ENCODE assay signal across 32 mouse cellular contexts in the genomic region with DNA sequence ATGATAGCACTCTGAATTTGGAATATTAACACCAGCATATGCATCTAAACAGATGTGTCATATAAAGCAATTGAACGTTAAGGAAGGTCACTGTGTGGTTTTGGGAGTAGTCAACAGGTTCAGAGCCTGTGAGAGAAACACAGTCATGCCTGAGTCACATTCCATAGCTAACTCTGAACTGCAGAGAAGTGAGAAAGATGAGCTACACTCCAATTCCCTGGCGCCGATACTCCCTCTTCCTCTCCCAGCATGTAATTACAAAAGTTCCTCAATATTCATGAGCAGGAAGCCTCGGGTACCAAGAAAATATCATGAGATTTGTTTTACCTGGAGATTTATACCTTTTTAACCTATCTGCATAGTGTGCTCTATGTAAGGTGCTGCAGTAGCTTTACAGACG.
"Had no signal": no experiment of that assay in that cellular context is flagged by ENCODE, and none has a peak within 500 bp of the region (broad histone marks: within the 10 kb centered on the region; RNA-seq: fewer than 3 reads in every experiment).

No protein-coding gene starts in this region.

- H3K27me3 ChIP-seq: limb, embryonic 12.5 days; limb, embryonic 13.5 days; limb, embryonic 15.5 days; liver, embryonic 12.5 days; liver, embryonic 13.5 days; liver, embryonic 15.5 days; lung, embryonic 15.5 days; megakaryocyte, embryonic 14.5 days; midbrain, embryonic 12.5 days; midbrain, embryonic 13.5 days; midbrain, embryonic 15.5 days; neural tube, embryonic 12.5 days; neural tube, embryonic 13.5 days had no signal

- H3K27ac ChIP-seq: limb, embryonic 10.5 days; limb, embryonic 12.5 days; limb, embryonic 13.5 days; limb, embryonic 15.5 days; liver, embryonic 12.5 days; liver, embryonic 13.5 days; liver, embryonic 14.5 days; liver, embryonic 15.5 days; lung, embryonic 15.5 days; macrophage; midbrain, embryonic 10.5 days; midbrain, embryonic 12.5 days; midbrain, embryonic 13.5 days; midbrain, embryonic 15.5 days; neural tube, embryonic 12.5 days; neural tube, embryonic 13.5 days had no signal

- ATAC-seq: liver, embryonic 12.5 days; liver, postnatal 0 days; lung, postnatal 0 days; midbrain, embryonic 13.5 days; midbrain, embryonic 15.5 days had no signal

- H3K4me3 ChIP-seq: limb, embryonic 10.5 days; limb, embryonic 12.5 days; limb, embryonic 13.5 days; limb, embryonic 15.5 days; liver, embryonic 12.5 days; liver, embryonic 13.5 days; liver, embryonic 15.5 days; lung, embryonic 15.5 days; megakaryocyte, embryonic 14.5 days; midbrain, embryonic 10.5 days; midbrain, embryonic 12.5 days; midbrain, embryonic 13.5 days; midbrain, embryonic 15.5 days; myocyte; neural tube, embryonic 12.5 days; neural tube, embryonic 13.5 days had no signal

- H3K9me3 ChIP-seq: limb, embryonic 10.5 days; limb, embryonic 12.5 days; limb, embryonic 13.5 days; limb, embryonic 15.5 days; liver, embryonic 12.5 days; liver, embryonic 13.5 days; liver, embryonic 15.5 days; lung, embryonic 15.5 days; megakaryocyte, embryonic 14.5 days; midbrain, embryonic 10.5 days; midbrain, embryonic 12.5 days; midbrain, embryonic 13.5 days; midbrain, embryonic 15.5 days; neural tube, embryonic 12.5 days; neural tube, embryonic 13.5 days had no signal

- H3K4me2 ChIP-seq: limb, embryonic 12.5 days; limb, embryonic 13.5 days; limb, embryonic 15.5 days; liver, embryonic 11.5 days; liver, embryonic 12.5 days; liver, embryonic 13.5 days; liver, embryonic 15.5 days; lung, embryonic 14.5 days; lung, embryonic 15.5 days; midbrain, embryonic 11.5 days; midbrain, embryonic 12.5 days; midbrain, embryonic 13.5 days; midbrain, embryonic 15.5 days; neural tube, embryonic 12.5 days; neural tube, embryonic 13.5 days had no signal

- H3K9ac ChIP-seq: limb, embryonic 12.5 days; limb, embryonic 13.5 days; limb, embryonic 15.5 days; liver, embryonic 12.5 days; liver, embryonic 13.5 days; liver, embryonic 14.5 days; liver, embryonic 15.5 days; liver, postnatal 0 days; lung, embryonic 14.5 days; lung, embryonic 15.5 days; midbrain, embryonic 12.5 days; midbrain, embryonic 13.5 days; midbrain, embryonic 15.5 days; neural tube, embryonic 12.5 days; neural tube, embryonic 13.5 days had no signal

- H3K36me3 ChIP-seq: limb, embryonic 10.5 days; limb, embryonic 12.5 days; limb, embryonic 13.5 days; limb, embryonic 15.5 days; liver, embryonic 12.5 days; liver, embryonic 13.5 days; liver, embryonic 15.5 days; lung, embryonic 15.5 days; midbrain, embryonic 10.5 days; midbrain, embryonic 12.5 days; midbrain, embryonic 13.5 days; midbrain, embryonic 15.5 days; neural tube, embryonic 12.5 days; neural tube, embryonic 13.5 days had no signal

- DNase-seq: left cerebral cortex, postnatal 4 days; liver; liver, embryonic 13.5 days; liver, postnatal 0 days; lung, adult 18-20 months; lung, adult 2 months; lung, embryonic 14.5 days; lung, postnatal 10 days; lung, postnatal 14 days; lung, postnatal 36 days; lung, postnatal 4 days; midbrain, embryonic 14.5 days had no signal

- H3K4me1 ChIP-seq: limb, embryonic 10.5 days; limb, embryonic 12.5 days; limb, embryonic 13.5 days; limb, embryonic 15.5 days; liver, embryonic 12.5 days; liver, embryonic 13.5 days; liver, embryonic 15.5 days; lung, embryonic 15.5 days; megakaryocyte, embryonic 14.5 days; midbrain, embryonic 10.5 days; midbrain, embryonic 12.5 days; midbrain, embryonic 13.5 days; midbrain, embryonic 15.5 days; neural tube, embryonic 12.5 days; neural tube, embryonic 13.5 days had no signal
